Mouse (Mus musculus) heart, adult 2 months (tissue): ENCODE results near the gene Lrrc36. TPM values are rescaled to one million over a fixed set of nuclear protein-coding genes. Genes with fewer than 3 reads are reported as not detected.
A peak's percentile ranks its signal among the peaks of the same experiment; 100 is the strongest.

ENCODE experiments used
- DNase-seq, 2 experiments: peaks; one replicate each; pipeline ENCODE4 v3.0.0; 2021
- H3K27ac ChIP-seq: fragments of 200-600 bp; 2 replicates; pipeline ENCODE4 v1.8.1; 2022
- H3K27me3 ChIP-seq: fragments of 200-500 bp; 2 replicates; pipeline ENCODE4 v1.6.1; 2012; ENCODE audit warnings: mild to moderate bottlenecking, low read length, inconsistent platforms, mixed read lengths; ENCODE audit not compliant: control insufficient read depth, insufficient read depth
- H3K36me3 ChIP-seq: fragments of 200-500 bp; 2 replicates; pipeline ENCODE4 v1.6.1; 2012; ENCODE audit warnings: low read length, inconsistent platforms; ENCODE audit not compliant: control insufficient read depth, insufficient read depth
- H3K4me1 ChIP-seq: fragments of 200-500 bp; 2 replicates; pipeline ENCODE4 v1.6.1; 2011; ENCODE audit warnings: low read length; ENCODE audit not compliant: control insufficient read depth, insufficient read depth
- H3K4me3 ChIP-seq: fragments of 200-600 bp; 2 replicates; pipeline ENCODE4 v1.8.1; 2022
- H3K79me2 ChIP-seq: fragments of 200-500 bp; replicated peaks from 2 replicates; pipeline ENCODE4 v1.6.1; 2012; ENCODE audit warnings: mild to moderate bottlenecking, inconsistent platforms, low read length, moderate library complexity, mixed read lengths; ENCODE audit not compliant: control insufficient read depth, insufficient read depth
- H3K9ac ChIP-seq: fragments of 200-500 bp; 2 replicates; pipeline ENCODE4 v1.6.1; 2012; ENCODE audit warnings: low read depth, mild to moderate bottlenecking, control low read depth, inconsistent platforms, low read length, mixed read lengths
- CTCF ChIP-seq: fragments of 200-600 bp; IDR thresholded peaks from 2 replicates; pipeline ENCODE4 v1.8.1; 2022; ENCODE audit warnings: antibody characterized with exemption, mild to moderate bottlenecking, moderate library complexity
- EP300 ChIP-seq: fragments of 200-500 bp; IDR thresholded peaks from 2 replicates; pipeline ENCODE4 v1.6.1; 2011; ENCODE audit warnings: low read depth, low read length, control low read depth; ENCODE audit not compliant: insufficient read depth
- POLR2A ChIP-seq: fragments of 200-500 bp; IDR thresholded peaks from 2 replicates; pipeline ENCODE4 v1.6.1; 2011; ENCODE audit warnings: mild to moderate bottlenecking, low read depth, low read length, control low read depth; ENCODE audit not compliant: insufficient read depth
- WGBS: fragments of 180-500 bp; shearing (Covaris S2); methylation state at CpG from one replicate; pipeline ENCODE4 v1.1.7; 2018; 5-methylcytosine and 5-hydroxymethylcytosine counted together
- intact Hi-C: fragments of 180-260 bp; cut with DNase I; formaldehyde crosslinking; loops from one replicate; pipeline ENCODE4 v1.15.1; 2025
- polyA plus RNA-seq: library from polyadenylated mRNA; depleted of rRNA; stranded (reverse); fragments of >200 nt; gene quantifications from 2 replicates; pipeline ENCODE4 v1.2.3, GENCODE M21; 2012
- total RNA-seq, 2 experiments: library from RNA; stranded (reverse); gene quantifications; 2 replicates each; pipeline ENCODE4 v1.2.3; 2021

Gene Lrrc36
- total and polyA plus RNA-seq, 3 experiments = 0.45 to 0.94 (median 0.47) TPM

- H3K4me1 ChIP-seq = peaks cover 16% of the 10 kb centered on the region
- peak in 1 of 2 experiments; percentile 25 for DNase-seq
- no peaks in the 10 kb centered on the region for H3K27me3 ChIP-seq
- H3K4me3 ChIP-seq = no peak overlapping the region
- intact Hi-C loops = loop anchor here (2.0 to 5.0 kb wide), 3 partner anchors 33 to 118 kb away; partner anchors contain the start of genes Kctd19 and Lrrc36
- peak overlapping the region; percentile 76 for H3K27ac ChIP-seq
- TF ChIP-seq CTCF (no peak), POLR2A (no peak), EP300 (no peak)
- no peaks in the 10 kb centered on the region; the same call in 1 of the 2 replicates for H3K36me3 ChIP-seq
- WGBS = 87% methylated on average over 8 of the region's 8 CpGs
- no peaks in the 10 kb centered on the region for H3K79me2 ChIP-seq
- no peak overlapping the region for H3K9ac ChIP-seq
These were observed 62.4 kb downstream of the Lrrc36 start for GRCm38 (mm10) chr8:105475742-105476141.

GRCm38 (mm10) chr8:105476161-105476560 lies 62.8 kb downstream of the Lrrc36 start:
- Histone ChIP-seq H3K79me2 (no peaks in the 10 kb centered on the region), H3K36me3 (no peaks in the 10 kb centered on the region; the same call in 1 of the 2 replicates), H3K27me3 (no peaks in the 10 kb centered on the region), H3K9ac (no peak overlapping the region), H3K4me1 (peaks cover 16% of the 10 kb centered on the region), H3K27ac (peak overlapping the region; percentile 76), H3K4me3 (no peak overlapping the region)
- DNase-seq = peak in 1 of 2 experiments; percentile 19
- 92% methylated on average over 7 of the region's 7 CpGs for WGBS
- TF ChIP-seq POLR2A (no peak), CTCF (no peak), EP300 (no peak)
- intact Hi-C loops = loop anchor here (2.0 to 5.0 kb wide), 3 partner anchors 34 to 119 kb away; partner anchors contain the start of genes Kctd19 and Lrrc36

DNA sequence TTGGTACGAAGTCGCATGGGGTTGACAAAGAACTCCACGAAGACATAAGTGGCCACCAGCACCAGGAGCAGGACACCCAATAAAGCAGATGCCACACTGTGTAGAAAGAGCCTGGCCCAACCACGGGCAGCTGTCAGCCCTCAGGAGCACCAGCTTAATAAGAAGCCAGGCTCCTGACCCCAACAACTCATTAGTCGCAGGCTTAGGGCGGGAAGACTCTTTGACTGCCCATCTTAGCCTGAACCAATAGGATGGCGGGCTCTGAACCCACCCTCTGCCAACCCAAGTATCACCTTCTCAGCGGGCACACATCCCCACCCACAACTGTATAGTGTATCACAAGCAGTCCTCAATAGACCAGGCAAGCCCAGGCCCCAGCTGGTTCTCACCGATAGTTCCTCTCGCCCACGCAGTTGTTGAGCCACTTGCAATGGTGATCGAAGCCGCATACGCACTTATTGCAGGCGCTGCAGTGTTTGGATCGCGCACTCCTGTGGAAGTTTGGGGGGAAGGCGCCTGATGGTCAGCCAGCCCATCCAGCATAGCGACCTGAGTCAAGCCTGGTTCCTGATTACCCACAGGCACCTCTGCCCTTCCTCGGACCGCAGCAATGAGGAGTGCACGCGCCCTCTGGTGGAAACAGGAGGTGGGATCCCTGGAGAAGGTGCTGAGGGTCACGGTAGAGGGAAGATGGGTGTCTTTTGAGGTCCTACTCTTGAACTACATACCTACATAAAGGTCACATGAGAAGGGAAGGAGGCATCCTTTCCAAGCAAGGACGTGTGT lies 63.5 kb downstream of the Lrrc36 start:
- Histone ChIP-seq H3K27ac (no peak overlapping the region; the same call in 1 of the 2 replicates), H3K4me3 (no peak overlapping the region), H3K27me3 (no peaks in the 10 kb centered on the region), H3K4me1 (peaks cover 13% of the 10 kb centered on the region), H3K79me2 (no peaks in the 10 kb centered on the region), H3K9ac (no peak overlapping the region), H3K36me3 (no peaks in the 10 kb centered on the region; the same call in 1 of the 2 replicates)
- DNase-seq = peak; percentile 71 to 78
- intact Hi-C loops = loop anchor here (2.0 to 5.0 kb wide), 3 partner anchors 35 to 120 kb away; partner anchors contain the start of genes Kctd19 and Lrrc36
- 54% methylated on average over 25 of the region's 25 CpGs for WGBS
- peak; percentile 91 for TF ChIP-seq CTCF
- TF ChIP-seq POLR2A = no peak
- TF ChIP-seq EP300 = 0 out of 2 replicates have a peak, but pooled peaks have one; percentile 33

DNA sequence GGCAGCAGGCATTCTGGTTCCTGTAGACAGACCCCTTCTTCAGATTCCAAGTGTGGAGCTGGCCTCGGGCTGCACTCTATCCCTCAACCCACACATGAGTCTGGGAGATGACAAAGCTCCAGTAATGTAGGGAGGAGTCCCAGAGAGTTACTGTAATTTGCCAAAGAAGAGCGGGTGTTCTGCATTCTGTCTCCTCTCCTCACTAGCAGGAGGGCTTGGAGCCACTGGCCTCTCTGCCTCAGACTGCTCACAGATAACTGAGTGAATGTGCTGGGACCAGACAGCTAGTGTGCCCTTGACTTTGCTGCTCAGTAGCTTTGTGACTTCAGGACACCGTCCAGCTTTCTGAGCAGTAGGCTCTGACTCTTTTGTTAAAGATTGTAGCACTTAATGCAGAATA lies 64.4 kb downstream of the Lrrc36 start:
- H3K4me3 ChIP-seq = no peak overlapping the region
- H3K4me1 ChIP-seq = peaks cover 13% of the 10 kb centered on the region
- TF ChIP-seq CTCF (no peak), POLR2A (no peak), EP300 (no peak)
- peak in 1 of 2 experiments; percentile 21 for DNase-seq
- no peaks in the 10 kb centered on the region; the same call in 1 of the 2 replicates for H3K36me3 ChIP-seq
- WGBS = 43% methylated on average over 3 of the region's 3 CpGs
- H3K79me2 ChIP-seq = no peaks in the 10 kb centered on the region
- intact Hi-C loops = loop anchor here (2.0 to 5.0 kb wide), 3 partner anchors 35 to 120 kb away; partner anchors contain the start of genes Kctd19 and Lrrc36
- no peak overlapping the region for H3K9ac ChIP-seq
- peak overlapping the region; percentile 1; the same call in 1 of the 2 replicates for H3K27ac ChIP-seq
- no peaks in the 10 kb centered on the region for H3K27me3 ChIP-seq

DNA sequence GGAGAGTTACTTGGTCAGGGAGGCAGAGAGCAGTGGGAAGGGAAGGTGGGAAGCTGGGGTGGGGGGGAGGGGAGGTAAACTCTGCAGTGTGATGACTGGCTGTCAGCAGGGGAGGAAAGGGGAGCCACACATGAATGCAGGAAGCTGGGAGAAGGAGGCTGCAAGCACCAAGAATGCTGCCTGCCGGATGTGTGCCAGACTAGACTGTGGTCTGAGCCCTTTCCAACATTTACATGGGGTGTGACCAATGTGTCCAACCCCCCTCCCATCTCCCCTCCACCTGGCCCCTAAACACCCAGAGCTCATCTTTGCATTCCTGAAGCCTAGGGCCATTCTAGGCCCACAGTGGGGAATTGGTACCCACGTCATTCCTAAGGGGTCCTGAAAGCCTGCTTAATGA lies 67.6 kb downstream of the Lrrc36 start:
- no peak for DNase-seq
- no peak overlapping the region for H3K9ac ChIP-seq
- H3K4me1 ChIP-seq = no peaks in the 10 kb centered on the region; the same call in none of the 2 replicates
- H3K27ac ChIP-seq = no peak overlapping the region
- intact Hi-C loops = no loop called here
- H3K79me2 ChIP-seq = no peaks in the 10 kb centered on the region
- H3K27me3 ChIP-seq = no peaks in the 10 kb centered on the region
- no peak overlapping the region for H3K4me3 ChIP-seq
- peaks cover 2% of the 10 kb centered on the region; the same call in 1 of the 2 replicates for H3K36me3 ChIP-seq
- TF ChIP-seq POLR2A (no peak), EP300 (no peak), CTCF (no peak)
- 60% methylated on average over 2 of the region's 2 CpGs for WGBS
